Mouse (Mus musculus) duodenum, adult 2 months (tissue): ENCODE measurements around the gene Clic1. TPM values are rescaled to one million over a fixed set of nuclear protein-coding genes. Genes with fewer than 3 reads are reported as not detected.

Experiments
- polyA plus RNA-seq: library from polyadenylated mRNA; depleted of rRNA; stranded (reverse); fragments of >200 nt; gene quantifications from 2 replicates; pipeline ENCODE4 v1.2.3, GENCODE M21; 2012; ENCODE audit warnings: low replicate concordance; rRNA removed

Clic1 gene
- 133 and 202 TPM in 2 replicates for polyA plus RNA-seq

GRCm38 (mm10) chr17:35049561-35050016, at the start of gene Clic1:
Clic1 (plus strand) TSS chr17:35049966.

GRCm38 (mm10) chr17:35000717-35001451, 48.9 kb upstream of the Clic1 start, which contains the start of gene Vars:
Vars (plus strand) TSS chr17:35000987.

GRCm38 (mm10) chr17:35016376-35016775, 33.4 kb upstream of the Clic1 start, which contains the start of gene Vwa7:
Vwa7 (plus strand) TSS chr17:35016579.

GRCm38 (mm10) chr17:35027277-35028068, 22.3 kb upstream of the Clic1 start, which contains the start of gene Sapcd1:
Sapcd1 (minus strand) TSS chr17:35028016.

GRCm38 (mm10) chr17:35046681-35047455, 2.9 kb upstream of the Clic1 start, which contains the start of gene Msh5:
Msh5 (minus strand) TSS chr17:35046745.

GRCm38 (mm10) chr17:35058911-35059892, 9.4 kb downstream of the Clic1 start, which contains the start of gene Ddah2:
Ddah2 (plus strand) TSS chr17:35059035.

GRCm38 (mm10) chr17:35064951-35065947, 15.5 kb downstream of the Clic1 start, which contains the start of gene Ly6g6c:
Ly6g6c (plus strand) TSS chr17:35065388.

GRCm38 (mm10) chr17:35066084-35066483, 16.3 kb downstream of the Clic1 start, which contains the start of gene Mpig6b:
Mpig6b (minus strand) TSS chr17:35066184.

GRCm38 (mm10) chr17:35076507-35077176, 26.9 kb downstream of the Clic1 start, which contains the start of gene Ly6g6e:
Ly6g6e (plus strand) TSS chr17:35076902.

GRCm38 (mm10) chr17:35077786-35078233, 28.0 kb downstream of the Clic1 start, which contains the start of gene Ly6g6d:
Ly6g6d (minus strand) TSS chr17:35078065.

GRCm38 (mm10) chr17:35085208-35085865, 35.6 kb downstream of the Clic1 start, which contains the start of gene Ly6g6f:
Ly6g6f (minus strand) TSS chr17:35085610.

GRCm38 (mm10) chr17:35088825-35089644, 39.3 kb downstream of the Clic1 start, which contains the start of gene Abhd16a:
Abhd16a (plus strand) TSS chr17:35089263.

GRCm38 (mm10) chr17:35108097-35108496, 58.3 kb downstream of the Clic1 start, which contains the start of gene Ly6g5c:
Ly6g5c (plus strand) TSS chr17:35108279.

